Mouse (Mus musculus) liver, postnatal 0 days (tissue): ENCODE results near the gene Agap1.
A peak's percentile ranks its signal among the peaks of the same experiment; 100 is the strongest.

Experiments used
- CTCF ChIP-seq: sonication (generic); IDR thresholded peaks from 2 replicates; pipeline ENCODE4 v1.5.1; 2016; ENCODE audit warnings: antibody characterized with exemption, low read depth
- EP300 ChIP-seq: IDR thresholded peaks from 2 replicates; pipeline ENCODE4 v1.6.1; 2016; ENCODE audit warnings: antibody characterized with exemption, low read depth, mild to moderate bottlenecking

DNA sequence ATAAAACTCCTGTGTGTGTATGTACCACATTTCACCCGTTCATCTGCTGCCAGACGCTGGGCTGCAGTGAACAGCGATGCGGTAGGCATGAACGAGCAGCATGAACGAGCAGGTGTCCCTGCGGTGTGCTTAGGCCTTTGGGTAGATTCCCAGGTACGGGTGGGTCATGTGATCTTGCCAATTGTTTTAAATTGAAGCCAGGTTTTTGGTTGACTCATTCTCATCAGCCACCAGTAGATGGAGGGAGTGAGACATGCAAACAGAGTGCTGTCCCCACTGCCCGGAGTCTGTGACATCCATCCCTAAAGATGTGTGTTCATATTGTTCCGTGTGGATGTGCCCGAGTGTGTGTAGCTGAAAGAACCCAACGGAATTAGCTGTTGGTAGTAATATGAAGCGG is 71.2 kb downstream of the Agap1 start:
- peak; percentile 81 for TF ChIP-seq CTCF
- TF ChIP-seq EP300, result no peak
